Mouse (Mus musculus) layer of hippocampus, postnatal 25 days (tissue): ENCODE measurements around the gene Pdia3. TPM values are rescaled to one million over a fixed set of nuclear protein-coding genes. Genes with fewer than 3 reads are reported as not detected.
"Not testable (repeated sequence)": the region's sequence is repeated elsewhere in the genome, so short reads cannot be mapped to it uniquely, and the experiment has no call there.

Experiments
- DNase-seq, 2 experiments: peaks; one replicate each; pipeline ENCODE4 v3.0.0; 2022; ENCODE audit warnings: mixed read lengths in 2 of 2, low spot score in 1 of 2; ENCODE audit errors: extremely low spot score in 1 of 2
- microRNA-seq, 2 experiments: library from miRNA; unstranded; fragments of <30 nt; microRNA quantifications; one replicate each; pipeline ENCODE4 v1.2.0; 2021
- total RNA-seq, 2 experiments: library from RNA; stranded (reverse); gene quantifications; 2 replicates each; pipeline ENCODE4 v1.2.3; 2021

The Pdia3 gene
- total RNA-seq, 2 experiments from 2014 or later: 182 to 206 TPM

- peak in 1 of 2 experiments; percentile 16 for DNase-seq
Observed at GRCm38 (mm10) chr2:121474180-121474535, 60.6 kb downstream of the Pdia3 start.

- not testable (repeated sequence) for DNase-seq
Observed at GRCm38 (mm10) chr2:121475306-121475705, 61.7 kb downstream of the Pdia3 start.

- no peak for DNase-seq
Observed at GRCm38 (mm10) chr2:121477491-121478266, 64.1 kb downstream of the Pdia3 start.

GRCm38 (mm10) chr2:121480498-121480897 is 66.9 kb downstream of the Pdia3 start:
- DNase-seq: no peak

- DNase-seq: not testable (repeated sequence)
Observed at GRCm38 (mm10) chr2:121480916-121481315, 67.3 kb downstream of the Pdia3 start.

- no peak for DNase-seq
Observed at GRCm38 (mm10) chr2:121483576-121483975, 70.0 kb downstream of the Pdia3 start.

- not testable (repeated sequence) for DNase-seq
Observed at GRCm38 (mm10) chr2:121484403-121484802, 70.8 kb downstream of the Pdia3 start.

Small RNAs within 50 kb of the gene (microRNA-seq; reads per million reads assigned to microRNA genes)
- 0 reads per million in 2 experiments for gene Gm22953

Other genes with a start within 250 kb of the Pdia3 start
- 10 to 100 TPM; 34.8 to 37.8 TPM for gene Tubgcp4, start 243.1 kb upstream of the Pdia3 start, total RNA-seq
- 1 to 10 TPM; 6.1 to 6.4 TPM for gene Zscan29, start 242.7 kb upstream of the Pdia3 start, total RNA-seq
- gene Trp53bp1, start 142.4 kb upstream of the Pdia3 start, total RNA-seq: 100 to 1,000 TPM; 130 to 154 TPM
- 100 to 1,000 TPM; 513 to 580 TPM for gene Map1a, start 124.2 kb upstream of the Pdia3 start, total RNA-seq
- gene Ppip5k1, start 58.4 kb upstream of the Pdia3 start, total RNA-seq: 100 to 1,000 TPM in 1 of 2 experiments, 10 to 100 TPM in 1; 85.1 to 111 TPM
- 100 to 1,000 TPM; 369 to 418 TPM for gene Ckmt1, start 56.1 kb upstream of the Pdia3 start, total RNA-seq
- gene Strc, start 26.6 kb upstream of the Pdia3 start, total RNA-seq: under 1 TPM; 0.42 to 0.92 TPM
- gene Catsper2, start within 50 bp of the Pdia3 start, total RNA-seq: 1 to 10 TPM; 3.4 to 5.9 TPM
- gene Ell3, start 30.5 kb downstream of the Pdia3 start, total RNA-seq: not detected
- gene Serf2, start 35.4 kb downstream of the Pdia3 start, total RNA-seq: 100 to 1,000 TPM; 159 to 194 TPM
- 10 to 100 TPM; 24.0 to 26.6 TPM for gene Hypk, start 39.5 kb downstream of the Pdia3 start, total RNA-seq
- under 1 TPM; 0.63 to 0.64 TPM for gene Serinc4, start 43.0 kb downstream of the Pdia3 start, total RNA-seq
- gene Mfap1b, start 60.3 kb downstream of the Pdia3 start, total RNA-seq: 10 to 100 TPM; 40.9 to 43.9 TPM
- 10 to 100 TPM; 31.2 to 34.0 TPM for gene Mfap1a, start 92.9 kb downstream of the Pdia3 start, total RNA-seq
- 1 to 10 TPM; 3.1 to 3.5 TPM for gene Wdr76, start 92.9 kb downstream of the Pdia3 start, total RNA-seq